Mouse (Mus musculus): ENCODE measurements at regions not wholly inside any gene's neighbourhood (a gene's known extent, or its start where the extent isn't known, plus 50 kb on each side); places are given as distances from the start of the nearest gene placed in this dataset.
"Not testable (repeated sequence)": the region's sequence is repeated elsewhere in the genome, so short reads cannot be mapped to it uniquely, and the experiment has no call there.

GRCm38 (mm10) chr10:20838685-20839425 is 113.5 kb upstream of the Ahi1 start:
- H3K27me3 ChIP-seq (ENCODE audit: low read depth, poor library complexity, severe bottlenecking) = no peaks in the 10 kb centered on the region
- no peak overlapping the region for H3K27ac ChIP-seq (replicated peaks)
- H3K4me3 ChIP-seq = no peak overlapping the region
- peaks cover 7% of the 10 kb centered on the region for H3K4me1 ChIP-seq
- no peaks in the 10 kb centered on the region for H3K36me3 ChIP-seq
- no peaks in the 10 kb centered on the region for H3K9me3 ChIP-seq (replicated peaks)
- WGBS = 82% methylated on average over 8 of the region's 8 CpGs
- DNase-seq (ENCODE audit: low spot score) = no peak

GRCm38 (mm10) chr10:20836816-20837215 is 111.9 kb upstream of the Pde7b start:
- H3K4me3 ChIP-seq; H3K4me1 ChIP-seq; H3K36me3 ChIP-seq; H3K27ac ChIP-seq (replicated peaks); H3K27me3 ChIP-seq (ENCODE audit: low read depth, poor library complexity, severe bottlenecking); H3K9me3 ChIP-seq (replicated peaks); DNase-seq (ENCODE audit: low spot score): not testable (repeated sequence)
- 66% methylated on average over 4 of the region's 4 CpGs for WGBS

GRCm38 (mm10) chr10:20834806-20835575 is 110.1 kb upstream of the Pde7b start:
- no peaks in the 10 kb centered on the region for H3K4me1 ChIP-seq
- no peak overlapping the region for H3K4me3 ChIP-seq
- no peak for DNase-seq (ENCODE audit: low spot score)
- no peaks in the 10 kb centered on the region for H3K36me3 ChIP-seq
- WGBS = 89% methylated on average over 11 of the region's 11 CpGs
- H3K27ac ChIP-seq (replicated peaks) = no peak overlapping the region
- no peaks in the 10 kb centered on the region for H3K9me3 ChIP-seq (replicated peaks)
- no peaks in the 10 kb centered on the region for H3K27me3 ChIP-seq (ENCODE audit: low read depth, poor library complexity, severe bottlenecking)

- DNase-seq (ENCODE audit: low spot score) = no peak
- WGBS = 82% methylated on average over 1 of the region's 1 CpGs
- no peak overlapping the region for H3K27ac ChIP-seq (replicated peaks)
Measured at GRCm38 (mm10) chr10:20828304-20828703, 103.4 kb upstream of the Pde7b start.

GRCm38 (mm10) chr10:20827473-20827872 is 102.6 kb upstream of the Pde7b start:
- Histone ChIP-seq H3K4me1 (no peaks in the 10 kb centered on the region), H3K27me3 (ENCODE audit: low read depth, poor library complexity, severe bottlenecking) (no peaks in the 10 kb centered on the region), H3K27ac (replicated peaks) (no peak overlapping the region), H3K36me3 (no peaks in the 10 kb centered on the region), H3K9me3 (replicated peaks) (no peaks in the 10 kb centered on the region), H3K4me3 (no peak overlapping the region)
- no peak for DNase-seq (ENCODE audit: low spot score)

More at GRCm38 (mm10) chr10:20828304-20828703, 103.4 kb upstream of the Pde7b start:
- Histone ChIP-seq H3K36me3 (no peaks in the 10 kb centered on the region), H3K9me3 (replicated peaks) (no peaks in the 10 kb centered on the region), H3K4me3 (no peak overlapping the region), H3K27me3 (ENCODE audit: low read depth, poor library complexity, severe bottlenecking) (no peaks in the 10 kb centered on the region), H3K4me1 (no peaks in the 10 kb centered on the region)

GRCm38 (mm10) chr10:20818548-20818947 is 93.7 kb upstream of the Pde7b start:
- WGBS = 88% methylated on average over 4 of the region's 4 CpGs
- no peaks in the 10 kb centered on the region for H3K27me3 ChIP-seq (ENCODE audit: low read depth, poor library complexity, severe bottlenecking)
- H3K9me3 ChIP-seq (replicated peaks) = no peaks in the 10 kb centered on the region
- no peaks in the 10 kb centered on the region for H3K36me3 ChIP-seq
- DNase-seq (ENCODE audit: low spot score) = no peak
- no peak overlapping the region for H3K4me3 ChIP-seq
- no peak overlapping the region for H3K27ac ChIP-seq (replicated peaks)
- H3K4me1 ChIP-seq = no peaks in the 10 kb centered on the region

GRCm38 (mm10) chr10:20799792-20800191 is 74.9 kb upstream of the Pde7b start:
- WGBS = 76% methylated on average over 7 of the region's 7 CpGs
- no peak for DNase-seq (ENCODE audit: low spot score)
- H3K4me3 ChIP-seq = no peak overlapping the region
- no peak overlapping the region for H3K27ac ChIP-seq (replicated peaks)
- H3K36me3 ChIP-seq = no peaks in the 10 kb centered on the region
- no peaks in the 10 kb centered on the region for H3K4me1 ChIP-seq
- no peaks in the 10 kb centered on the region for H3K9me3 ChIP-seq (replicated peaks)
- no peaks in the 10 kb centered on the region for H3K27me3 ChIP-seq (ENCODE audit: low read depth, poor library complexity, severe bottlenecking)

- H3K4me3 ChIP-seq = no peak overlapping the region
- 95% methylated on average over 2 of the region's 2 CpGs for WGBS
- H3K9me3 ChIP-seq (replicated peaks) = no peaks in the 10 kb centered on the region
Measured at GRCm38 (mm10) chr10:20798400-20798799, 73.5 kb upstream of the Pde7b start.

GRCm38 (mm10) chr10:20793956-20794355 is 69.1 kb upstream of the Pde7b start:
- H3K36me3 ChIP-seq = no peaks in the 10 kb centered on the region
- no peak for DNase-seq (ENCODE audit: low spot score)
- no peaks in the 10 kb centered on the region for H3K9me3 ChIP-seq (replicated peaks)
- H3K4me3 ChIP-seq = no peak overlapping the region
- no peaks in the 10 kb centered on the region for H3K27me3 ChIP-seq (ENCODE audit: low read depth, poor library complexity, severe bottlenecking)
- H3K4me1 ChIP-seq = no peaks in the 10 kb centered on the region
- 91% methylated on average over 6 of the region's 6 CpGs for WGBS
- H3K27ac ChIP-seq (replicated peaks) = no peak overlapping the region

More at GRCm38 (mm10) chr10:20798400-20798799, 73.5 kb upstream of the Pde7b start:
- DNase-seq (ENCODE audit: low spot score) = no peak
- H3K27ac ChIP-seq (replicated peaks) = no peak overlapping the region
- no peaks in the 10 kb centered on the region for H3K27me3 ChIP-seq (ENCODE audit: low read depth, poor library complexity, severe bottlenecking)
- no peaks in the 10 kb centered on the region for H3K36me3 ChIP-seq
- H3K4me1 ChIP-seq = no peaks in the 10 kb centered on the region

GRCm38 (mm10) chr10:20780946-20781345 is 56.1 kb upstream of the Pde7b start:
- H3K4me1 ChIP-seq = no peaks in the 10 kb centered on the region
- no peak overlapping the region for H3K4me3 ChIP-seq
- no peak overlapping the region for H3K27ac ChIP-seq (replicated peaks)
- WGBS = 90% methylated on average over 1 of the region's 1 CpGs
- no peak for DNase-seq (ENCODE audit: low spot score)
- H3K36me3 ChIP-seq = no peaks in the 10 kb centered on the region
- H3K9me3 ChIP-seq (replicated peaks) = no peaks in the 10 kb centered on the region
- no peaks in the 10 kb centered on the region for H3K27me3 ChIP-seq (ENCODE audit: low read depth, poor library complexity, severe bottlenecking)

GRCm38 (mm10) chr10:20776640-20777413 is 51.9 kb upstream of the Pde7b start:
- no peak for DNase-seq (ENCODE audit: low spot score)
- no peaks in the 10 kb centered on the region for H3K4me1 ChIP-seq
- no peak overlapping the region for H3K4me3 ChIP-seq
- no peaks in the 10 kb centered on the region for H3K9me3 ChIP-seq (replicated peaks)
- no peaks in the 10 kb centered on the region for H3K27me3 ChIP-seq (ENCODE audit: low read depth, poor library complexity, severe bottlenecking)
- 92% methylated on average over 11 of the region's 11 CpGs for WGBS
- no peak overlapping the region for H3K27ac ChIP-seq (replicated peaks)
- H3K36me3 ChIP-seq = no peaks in the 10 kb centered on the region

GRCm38 (mm10) chr10:20775731-20776429 is 51.0 kb upstream of the Pde7b start:
- Histone ChIP-seq H3K4me1 (no peaks in the 10 kb centered on the region), H3K27me3 (ENCODE audit: low read depth, poor library complexity, severe bottlenecking) (no peaks in the 10 kb centered on the region), H3K9me3 (replicated peaks) (no peaks in the 10 kb centered on the region), H3K27ac (replicated peaks) (no peak overlapping the region), H3K36me3 (no peaks in the 10 kb centered on the region), H3K4me3 (no peak overlapping the region)
- WGBS = 83% methylated on average over 3 of the region's 3 CpGs
- no peak for DNase-seq (ENCODE audit: low spot score)
